Mouse (Mus musculus) E14TG2a.4 (cell line): ENCODE data around the gene Eef1akmt3.

Source experiments
- CTCF ChIP-seq: conservative IDR thresholded peaks from 2 replicates; pipeline ENCODE4 v1.5.1; 2014; ENCODE audit warnings: low read length
- NANOG ChIP-seq: IDR thresholded peaks from 2 replicates; pipeline ENCODE4 v1.6.1; 2014; ENCODE audit warnings: borderline replicate concordance, low read length, mixed read lengths

DNA sequence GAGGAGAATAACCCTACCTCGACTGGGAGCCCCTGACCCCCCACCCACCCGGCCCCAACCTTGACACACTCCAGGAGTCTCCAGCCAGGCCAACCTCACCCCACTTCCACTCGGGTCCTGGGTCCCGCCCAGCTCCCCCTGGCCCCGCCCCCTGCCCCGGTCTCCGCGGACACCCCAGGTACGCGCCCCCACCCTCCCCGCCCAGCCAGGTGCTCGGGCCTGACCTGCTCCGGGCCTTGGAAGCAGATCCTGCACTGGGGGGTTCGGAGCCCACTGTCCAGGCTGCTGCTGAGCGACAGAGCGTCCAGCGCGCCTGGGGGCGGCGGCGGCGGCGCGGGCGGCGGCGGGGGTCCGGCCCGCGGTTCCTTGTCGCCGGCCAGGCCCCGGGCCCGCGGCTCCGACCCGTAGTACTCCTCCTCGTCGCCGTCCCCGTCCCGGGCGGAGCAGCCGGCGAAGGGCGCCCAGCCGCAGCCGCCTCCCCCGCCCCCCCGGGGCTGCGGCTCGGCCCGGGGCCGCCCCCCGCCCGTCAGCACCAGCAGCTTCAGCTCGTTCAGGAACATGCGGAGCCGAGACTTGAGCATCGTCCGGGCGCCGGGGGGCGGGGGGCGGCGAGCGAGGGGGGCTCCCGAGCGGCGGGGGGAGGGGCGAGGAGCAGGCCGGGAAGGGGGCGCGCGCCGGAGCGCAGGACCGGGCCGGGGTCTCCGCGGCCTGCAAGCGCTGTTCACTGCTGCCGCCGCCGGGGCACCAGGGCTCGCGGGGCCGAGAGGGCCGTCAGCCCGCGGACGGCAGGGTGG lies 18.1 kb upstream of the Eef1akmt3 start:
- TF ChIP-seq CTCF (no peak), NANOG (no peak)
